Comparison of ENCODE assay signal across 24 mouse cellular contexts in genomic region chr10:84867577-84867976, GRCm38 (mm10).
"Had no signal": no experiment of that assay in that cellular context is flagged by ENCODE, and none has a peak within 500 bp of the region (broad histone marks: within the 10 kb centered on the region; RNA-seq: fewer than 3 reads in every experiment).

No protein-coding gene starts in this region.

- H3K9ac ChIP-seq: forebrain, embryonic 15.5 days; forebrain, postnatal 0 days; heart, embryonic 13.5 days; heart, embryonic 15.5 days; hindbrain, embryonic 13.5 days; hindbrain, embryonic 15.5 days; limb, embryonic 13.5 days had no signal

- H3K36me3 ChIP-seq: forebrain, embryonic 15.5 days; heart, embryonic 13.5 days; heart, embryonic 15.5 days; hindbrain, embryonic 15.5 days; limb, embryonic 13.5 days had no signal

- ATAC-seq: forebrain, embryonic 15.5 days; forebrain, postnatal 0 days; hindbrain, postnatal 0 days; intestine, embryonic 16.5 days had no signal

- H3K4me2 ChIP-seq: forebrain, embryonic 15.5 days; heart, embryonic 11.5 days; heart, embryonic 13.5 days; heart, embryonic 15.5 days; hindbrain, embryonic 13.5 days; hindbrain, embryonic 15.5 days; limb, embryonic 13.5 days had no signal

- H3K9me3 ChIP-seq: forebrain, embryonic 15.5 days; heart, embryonic 13.5 days; heart, embryonic 15.5 days; hindbrain, embryonic 13.5 days; hindbrain, embryonic 15.5 days; limb, embryonic 13.5 days had no signal

- H3K4me1 ChIP-seq: heart, embryonic 13.5 days; heart, embryonic 15.5 days had no signal

- H3K27me3 ChIP-seq: hindbrain, embryonic 13.5 days; hindbrain, embryonic 15.5 days; limb, embryonic 13.5 days had no signal

- H3K4me3 ChIP-seq: forebrain, embryonic 15.5 days; heart, adult 2 months; heart, embryonic 13.5 days; heart, embryonic 15.5 days; hindbrain, embryonic 13.5 days; hindbrain, embryonic 15.5 days; limb, embryonic 13.5 days had no signal

- DNase-seq: forebrain, postnatal 0 days; gastrocnemius, postnatal 14 days; gastrocnemius, postnatal 36 days; heart, adult 2 months; heart, postnatal 14 days; heart, postnatal 36 days; kidney, adult 11 months; kidney, adult 2 months; kidney, adult 9 months; kidney, postnatal 14 days; kidney, postnatal 36 days; layer of hippocampus, adult 9-11 months; layer of hippocampus, postnatal 36 days; left cerebral cortex, postnatal 4 days had no signal

- H3K27ac ChIP-seq: forebrain, embryonic 15.5 days; heart, adult 2 months; heart, embryonic 13.5 days; heart, embryonic 15.5 days; hindbrain, embryonic 13.5 days; hindbrain, embryonic 15.5 days; hindbrain, postnatal 0 days; kidney, postnatal 0 days; limb, embryonic 13.5 days had no signal
